Mouse (Mus musculus): Measurements from ENCODE around the gene Ahcyl2.

GRCm38 (mm10) chr6:29756001-29756400 is 11.8 kb upstream of the Ahcyl2 start:
- TF ChIP-seq POLR2A (IDR thresholded peaks at IDR 0.05; ENCODE audit: borderline replicate concordance, extremely low read depth, insufficient read depth, insufficient read length, poor library complexity, severe bottlenecking) (no peak), CTCF (IDR thresholded peaks at IDR 0.05; ENCODE audit: borderline replicate concordance, extremely low read depth, insufficient read depth, insufficient read length) (no peak)
